Mouse (Mus musculus) midbrain, embryonic 13.5 days (tissue): ENCODE measurements around the gene Cpeb1. TPM values are rescaled to one million over a fixed set of nuclear protein-coding genes. Genes with fewer than 3 reads are reported as not detected.
A peak's percentile ranks its signal among the peaks of the same experiment; 100 is the strongest.
"Not testable (repeated sequence)": the region's sequence is repeated elsewhere in the genome, so short reads cannot be mapped to it uniquely, and the experiment has no call there.

ENCODE experiments used
- ATAC-seq: fragments of 200-750 bp; cut with Nextera tagmentation; 2 replicates; pipeline ENCODE4 v1.8.0; 2017; ENCODE audit warnings: mild to moderate bottlenecking, moderate TSS enrichment, moderate library complexity
- H3K27ac ChIP-seq: fragments of 300-500 bp; sonication (generic); 2 replicates; pipeline ENCODE4 v1.5.1; 2015; ENCODE audit warnings: inconsistent platforms, mild to moderate bottlenecking, moderate library complexity
- H3K27me3 ChIP-seq: fragments of 300-500 bp; sonication (generic); 2 replicates; pipeline ENCODE4 v1.6.1; 2015; ENCODE audit warnings: mild to moderate bottlenecking, inconsistent platforms
- H3K36me3 ChIP-seq: fragments of 300-500 bp; sonication (generic); 2 replicates; pipeline ENCODE4 v1.6.1; 2015; ENCODE audit warnings: mild to moderate bottlenecking, inconsistent platforms
- H3K4me1 ChIP-seq: fragments of 300-500 bp; sonication (generic); replicated peaks from 2 replicates; pipeline ENCODE4 v1.6.1; 2015; ENCODE audit warnings: inconsistent platforms
- H3K4me2 ChIP-seq: fragments of 300-500 bp; sonication (generic); replicated peaks from 2 replicates; pipeline ENCODE4 v1.6.1; 2015; ENCODE audit warnings: moderate library complexity, mild to moderate bottlenecking, inconsistent platforms
- H3K4me3 ChIP-seq: fragments of 300-500 bp; sonication (generic); replicated peaks from 2 replicates; pipeline ENCODE4 v1.5.1; 2015; ENCODE audit warnings: mild to moderate bottlenecking, inconsistent platforms
- H3K9ac ChIP-seq: fragments of 300-500 bp; sonication (generic); replicated peaks from 2 replicates; pipeline ENCODE4 v1.6.1; 2015; ENCODE audit warnings: mild to moderate bottlenecking, inconsistent platforms
- H3K9me3 ChIP-seq: fragments of 300-500 bp; sonication (generic); 2 replicates; pipeline ENCODE4 v1.6.1; 2016; ENCODE audit warnings: mild to moderate bottlenecking, inconsistent platforms
- WGBS: fragments of 180-500 bp; shearing (Covaris S2); methylation state at CpG from one replicate; pipeline ENCODE4 v1.1.7; 2015; 5-methylcytosine and 5-hydroxymethylcytosine counted together
- polyA plus RNA-seq: library from polyadenylated mRNA; unstranded; fragments of >200 nt; fragmentation: Nextera tagmentation; extraction: Ambion mirVana; gene quantifications from 2 replicates; pipeline ENCODE4 v1.2.1, GENCODE M21; 2015

The Cpeb1 gene
- 2.6 and 3.2 TPM in 2 replicates for polyA plus RNA-seq

DNA sequence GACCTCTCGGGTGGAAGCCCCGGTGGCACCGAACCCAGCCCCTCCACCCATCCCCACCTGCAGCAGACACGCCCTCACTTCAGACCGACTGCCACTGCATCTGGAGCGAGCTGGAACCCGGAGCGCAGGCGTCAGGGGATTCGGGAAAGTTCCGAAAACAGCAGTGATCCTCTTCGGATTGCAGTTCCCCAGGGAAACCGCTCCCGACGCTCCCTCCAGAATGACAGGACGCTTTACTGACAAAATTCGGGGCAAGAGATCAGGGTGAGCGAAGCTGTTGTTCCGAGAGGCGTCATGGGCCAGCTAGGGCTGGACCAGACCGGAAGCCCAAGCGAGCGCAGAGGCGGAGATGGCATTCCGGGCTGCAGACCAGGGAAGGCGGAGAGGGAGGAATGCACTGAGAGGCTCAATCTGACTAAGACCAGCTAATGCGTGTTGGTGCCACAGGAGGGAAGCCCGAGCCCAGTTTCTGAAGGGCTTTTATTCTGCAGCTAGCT, at the start of gene Cpeb1:
TSS of gene Cpeb1 (minus strand) at position 311 of the 497 bp plus-strand sequence.
- Histone ChIP-seq H3K27me3 (peaks cover 79% of the 10 kb centered on the region), H3K4me2 (peak within 1 kb of the TSS; percentile 92), H3K27ac (no peak within 1 kb of the TSS), H3K4me1 (peaks cover 27% of the 10 kb centered on the region), H3K9me3 (no peaks in the 10 kb centered on the region), H3K9ac (peak within 1 kb of the TSS; percentile 54), H3K4me3 (peak within 1 kb of the TSS; percentile 54), H3K36me3 (peaks cover 2% of the 10 kb centered on the region)
- WGBS = under 1% methylated on average over 28 of the region's 28 CpGs
- ATAC-seq = peak; percentile 63

DNA sequence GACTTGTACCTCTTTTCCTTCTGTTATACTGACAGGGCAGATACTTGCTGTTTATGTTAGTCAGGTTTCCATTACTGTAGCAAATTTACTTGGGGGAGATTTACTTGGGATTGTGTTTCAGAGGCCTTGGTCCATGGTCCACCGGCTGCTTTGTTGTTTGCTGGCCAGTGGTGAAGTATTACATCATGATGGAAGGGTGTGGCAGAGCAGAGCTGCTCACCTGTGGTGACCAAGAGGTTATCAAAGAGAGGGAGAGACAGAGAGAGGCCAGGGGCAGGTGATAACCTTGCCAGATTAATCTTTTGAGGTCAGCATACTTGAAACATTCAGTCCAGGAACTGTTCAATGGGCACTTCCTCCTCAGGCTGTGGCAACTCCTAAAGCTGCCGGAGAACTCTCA, 45.8 kb upstream of the Cpeb1 start:
- Histone ChIP-seq H3K9ac (no peak overlapping the region), H3K4me1 (no peaks in the 10 kb centered on the region), H3K27me3 (peaks cover 8% of the 10 kb centered on the region; the same call in 1 of the 2 replicates), H3K4me3 (no peak overlapping the region), H3K27ac (no peak overlapping the region), H3K36me3 (no peaks in the 10 kb centered on the region), H3K4me2 (no peak overlapping the region), H3K9me3 (no peaks in the 10 kb centered on the region)
- no peak for ATAC-seq
- 82% methylated on average over 2 of the region's 2 CpGs for WGBS

- no peak for ATAC-seq
These were observed 42.9 kb upstream of the Cpeb1 start, which contains the start of gene BC048679 for GRCm38 (mm10) chr7:81498181-81498580. Gene BC048679 (minus strand): TSS chr7:81498281.

DNA sequence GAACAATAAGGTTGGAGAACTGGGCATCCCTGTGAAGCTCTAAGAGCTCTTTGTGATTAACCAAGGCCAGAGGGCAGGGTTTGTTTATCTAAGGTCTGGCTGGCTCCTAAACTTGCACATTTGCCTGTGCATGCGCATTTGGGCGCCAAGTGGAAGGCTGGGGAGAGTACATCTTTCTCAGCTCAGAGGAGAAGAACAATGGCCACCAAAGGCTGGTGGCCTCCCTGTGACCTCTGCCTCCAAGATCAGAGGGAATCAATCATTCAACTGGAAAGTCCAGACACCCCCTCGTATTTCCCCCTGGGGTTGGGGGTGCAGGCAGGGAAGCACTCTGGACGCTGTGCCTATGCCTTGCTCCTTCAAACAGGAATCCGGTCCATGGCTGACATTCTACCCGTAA, 41.9 kb upstream of the Cpeb1 start:
- ATAC-seq = no peak
- 9% methylated on average over 6 of the region's 6 CpGs for WGBS

More at GRCm38 (mm10) chr7:81498181-81498580, 42.9 kb upstream of the Cpeb1 start, which contains the start of gene BC048679:
- H3K4me3 ChIP-seq = no peak within 1 kb of the TSS
- 74% methylated on average over 7 of the region's 7 CpGs for WGBS
- 0 out of 2 replicates have a peak, but pooled peaks cover 4% of the 10 kb centered on the region for H3K4me1 ChIP-seq
- no peak within 1 kb of the TSS for H3K9ac ChIP-seq
- H3K4me2 ChIP-seq = no peak within 1 kb of the TSS
- no peaks in the 10 kb centered on the region for H3K36me3 ChIP-seq
- no peaks in the 10 kb centered on the region for H3K9me3 ChIP-seq
- peaks cover 13% of the 10 kb centered on the region; the same call in 1 of the 2 replicates for H3K27me3 ChIP-seq
- H3K27ac ChIP-seq = no peak within 1 kb of the TSS

DNA sequence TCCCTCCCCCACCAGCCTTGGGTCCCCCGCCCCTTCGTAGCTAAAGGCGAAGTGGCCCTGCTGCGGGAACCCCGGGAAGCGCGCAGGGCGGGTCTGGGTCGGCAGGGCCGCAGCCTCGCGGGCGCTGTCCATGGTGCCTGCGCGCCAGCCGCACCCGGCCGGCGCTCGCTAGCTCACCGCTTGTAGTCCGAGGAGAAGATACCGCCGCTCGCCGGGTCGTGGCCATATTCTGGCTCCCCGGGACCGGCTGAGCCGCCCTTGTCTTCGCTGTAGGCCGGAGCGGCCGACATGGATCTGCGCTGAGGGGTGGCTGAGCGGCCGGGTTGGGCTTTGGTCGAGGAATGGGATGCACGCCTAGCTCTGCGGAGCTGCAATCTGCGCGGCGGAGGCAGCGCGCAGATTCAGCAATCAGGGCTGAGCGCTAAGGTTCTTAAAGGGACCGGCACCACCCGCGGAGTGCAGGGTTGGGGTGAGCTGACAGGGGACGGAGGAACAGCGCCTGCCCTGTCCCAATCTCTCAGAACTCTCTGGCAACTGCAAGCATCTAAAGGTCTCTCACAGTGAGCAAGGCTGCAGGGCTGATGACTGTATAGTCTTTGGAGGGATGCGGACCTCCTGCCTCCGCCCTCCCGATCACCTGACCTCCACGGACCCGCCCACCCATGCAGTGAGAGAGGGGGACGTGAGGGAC, 38.2 kb upstream of the Cpeb1 start, which contains the start of gene Ap3b2:
TSS of gene Ap3b2 (minus strand) at position 595 of the 691 bp plus-strand sequence.
- Histone ChIP-seq H3K9me3 (no peaks in the 10 kb centered on the region), H3K27ac (peak within 1 kb of the TSS; percentile 98), H3K4me3 (peak within 1 kb of the TSS; percentile 79), H3K4me2 (peak within 1 kb of the TSS; percentile 64), H3K36me3 (no peaks in the 10 kb centered on the region), H3K4me1 (peaks cover 32% of the 10 kb centered on the region), H3K9ac (peak within 1 kb of the TSS; percentile 93), H3K27me3 (peaks cover 13% of the 10 kb centered on the region; the same call in 1 of the 2 replicates)
- peak; percentile 91 for ATAC-seq
- WGBS = under 1% methylated on average over 56 of the region's 57 CpGs

More for the DNA sequence above, 41.9 kb upstream of the Cpeb1 start:
- Histone ChIP-seq H3K9me3 (no peaks in the 10 kb centered on the region), H3K4me1 (peaks cover 10% of the 10 kb centered on the region), H3K27me3 (peaks cover 13% of the 10 kb centered on the region; the same call in 1 of the 2 replicates), H3K4me2 (no peak overlapping the region), H3K9ac (no peak overlapping the region), H3K4me3 (no peak overlapping the region), H3K27ac (no peak overlapping the region), H3K36me3 (no peaks in the 10 kb centered on the region)

DNA sequence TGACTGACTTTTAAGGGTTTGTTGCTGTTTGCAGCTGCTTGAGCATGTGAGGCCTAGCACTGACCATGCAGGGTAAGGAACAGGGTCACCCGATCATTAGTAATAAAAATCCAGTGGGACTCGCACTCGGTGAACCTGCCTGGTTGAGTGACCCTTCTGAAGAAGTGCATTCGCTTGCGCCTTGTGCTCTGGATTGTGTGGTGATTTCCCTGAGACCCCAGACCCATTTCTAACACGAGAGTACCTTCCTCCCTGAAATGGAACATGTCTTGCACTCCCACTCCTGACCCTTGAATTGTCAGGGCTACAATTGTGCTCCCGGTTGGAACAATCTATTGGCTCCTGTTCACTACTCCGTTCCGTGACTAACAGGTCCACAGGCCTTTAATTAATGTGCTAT, 37.4 kb upstream of the Cpeb1 start:
- no peaks in the 10 kb centered on the region for H3K9me3 ChIP-seq
- H3K4me3 ChIP-seq = peak overlapping the region; percentile 79
- peak overlapping the region; percentile 64 for H3K4me2 ChIP-seq
- peak overlapping the region; percentile 98 for H3K27ac ChIP-seq
- H3K9ac ChIP-seq = peak overlapping the region; percentile 93
- WGBS = 33% methylated on average over 9 of the region's 9 CpGs
- H3K4me1 ChIP-seq = peaks cover 33% of the 10 kb centered on the region
- peaks cover 5% of the 10 kb centered on the region; the same call in 1 of the 2 replicates for H3K27me3 ChIP-seq
- ATAC-seq = no peak
- no peaks in the 10 kb centered on the region for H3K36me3 ChIP-seq

GRCm38 (mm10) chr7:81489649-81490048, 34.4 kb upstream of the Cpeb1 start:
- 0 out of 2 replicates have a peak overlapping the region, but pooled peaks have one; percentile 14 for H3K9ac ChIP-seq
- WGBS = 14% methylated on average over 9 of the region's 9 CpGs
- no peak for ATAC-seq

GRCm38 (mm10) chr7:81480800-81481199, 25.5 kb upstream of the Cpeb1 start:
- no peak overlapping the region for H3K9ac ChIP-seq
- no peak overlapping the region for H3K4me2 ChIP-seq
- no peak overlapping the region for H3K27ac ChIP-seq
- peaks cover 29% of the 10 kb centered on the region for H3K27me3 ChIP-seq
- peaks cover 46% of the 10 kb centered on the region for H3K36me3 ChIP-seq
- no peak overlapping the region for H3K4me3 ChIP-seq
- 3% methylated on average over 8 of the region's 8 CpGs for WGBS
- H3K4me1 ChIP-seq = peaks cover 11% of the 10 kb centered on the region
- no peak for ATAC-seq
- H3K9me3 ChIP-seq = no peaks in the 10 kb centered on the region

More at GRCm38 (mm10) chr7:81489649-81490048, 34.4 kb upstream of the Cpeb1 start:
- peaks cover 33% of the 10 kb centered on the region for H3K4me1 ChIP-seq
- no peak overlapping the region for H3K4me2 ChIP-seq
- H3K4me3 ChIP-seq = no peak overlapping the region
- peaks cover 3% of the 10 kb centered on the region for H3K36me3 ChIP-seq
- no peaks in the 10 kb centered on the region for H3K27me3 ChIP-seq
- no peaks in the 10 kb centered on the region for H3K9me3 ChIP-seq
- no peak overlapping the region for H3K27ac ChIP-seq

DNA sequence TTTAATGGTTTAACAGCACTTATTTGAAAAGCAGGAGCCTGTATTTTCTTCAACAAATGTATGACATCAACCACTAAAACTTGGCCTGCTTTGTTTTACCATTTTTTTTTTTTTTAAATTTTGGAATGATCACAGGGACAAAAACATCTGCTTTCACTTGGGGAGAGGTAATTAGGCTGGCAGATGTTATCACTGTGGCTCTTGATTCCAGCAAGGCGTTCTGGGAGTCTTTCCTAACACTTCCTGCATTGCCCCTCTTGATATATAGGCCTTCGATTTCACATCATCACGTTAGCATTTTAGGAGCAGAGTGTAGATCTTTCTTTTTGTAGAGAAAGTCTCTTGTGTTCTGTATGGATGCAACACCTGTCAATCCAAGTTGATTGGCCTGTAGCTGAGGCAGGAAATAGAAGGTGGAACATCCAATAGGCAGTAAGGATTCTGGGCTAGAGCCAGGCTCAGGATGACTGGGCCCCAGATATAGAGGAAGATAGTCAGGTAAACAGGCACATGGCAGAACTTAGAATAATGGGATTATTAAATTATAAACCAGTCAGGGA, 24.3 kb upstream of the Cpeb1 start:
- no peak for ATAC-seq
- Histone ChIP-seq H3K9me3 (no peaks in the 10 kb centered on the region), H3K36me3 (peaks cover 49% of the 10 kb centered on the region)

GRCm38 (mm10) chr7:81478261-81478660, 23.0 kb upstream of the Cpeb1 start:
- not testable (repeated sequence) for H3K9me3 ChIP-seq, H3K4me3 ChIP-seq, H3K9ac ChIP-seq, H3K27ac ChIP-seq, H3K4me2 ChIP-seq, ATAC-seq
- H3K36me3 ChIP-seq = peaks cover 47% of the 10 kb centered on the region
- peaks cover 29% of the 10 kb centered on the region for H3K27me3 ChIP-seq
- peaks cover 11% of the 10 kb centered on the region for H3K4me1 ChIP-seq

More for the DNA sequence above, 24.3 kb upstream of the Cpeb1 start:
- no peak overlapping the region for H3K4me2 ChIP-seq
- WGBS = 83% methylated on average over 3 of the region's 3 CpGs
- no peak overlapping the region for H3K4me3 ChIP-seq
- H3K9ac ChIP-seq = no peak overlapping the region
- no peak overlapping the region for H3K27ac ChIP-seq
- peaks cover 29% of the 10 kb centered on the region for H3K27me3 ChIP-seq
- peaks cover 11% of the 10 kb centered on the region for H3K4me1 ChIP-seq

- H3K36me3 ChIP-seq = peaks cover 53% of the 10 kb centered on the region
- H3K4me2 ChIP-seq = peak overlapping the region; percentile 26
These were observed 21.6 kb upstream of the Cpeb1 start for GRCm38 (mm10) chr7:81476833-81477232.

GRCm38 (mm10) chr7:81475221-81475620, 20.0 kb upstream of the Cpeb1 start:
- peaks cover 69% of the 10 kb centered on the region for H3K36me3 ChIP-seq
- H3K9ac ChIP-seq = no peak overlapping the region
- H3K4me1 ChIP-seq = peaks cover under 1% of the 10 kb centered on the region; the same call in 1 of the 2 replicates
- ATAC-seq = no peak
- H3K27me3 ChIP-seq = peaks cover 29% of the 10 kb centered on the region
- no peak overlapping the region for H3K27ac ChIP-seq
- H3K9me3 ChIP-seq = no peaks in the 10 kb centered on the region
- H3K4me2 ChIP-seq = no peak overlapping the region
- no peak overlapping the region for H3K4me3 ChIP-seq
- WGBS = 82% methylated on average over 3 of the region's 3 CpGs

More at GRCm38 (mm10) chr7:81476833-81477232, 21.6 kb upstream of the Cpeb1 start:
- WGBS = 5% methylated on average over 24 of the region's 24 CpGs
- H3K9me3 ChIP-seq = no peaks in the 10 kb centered on the region
- peak overlapping the region; percentile 19; the same call in 1 of the 2 replicates for H3K9ac ChIP-seq
- peaks cover 29% of the 10 kb centered on the region for H3K27me3 ChIP-seq
- no peak overlapping the region for H3K4me3 ChIP-seq
- peak; percentile 55; the same call in 1 of the 2 replicates for ATAC-seq
- peaks cover 11% of the 10 kb centered on the region for H3K4me1 ChIP-seq
- no peak overlapping the region for H3K27ac ChIP-seq
